Mouse (Mus musculus) urinary bladder, postnatal 25 days (tissue): ENCODE data around the gene Atf3.
A peak's percentile ranks its signal among the peaks of the same experiment; 100 is the strongest.

Experiments
- DNase-seq: peaks from one replicate; pipeline ENCODE4 v3.0.0; 2022; ENCODE audit warnings: low spot score

Gene Atf3

DNA sequence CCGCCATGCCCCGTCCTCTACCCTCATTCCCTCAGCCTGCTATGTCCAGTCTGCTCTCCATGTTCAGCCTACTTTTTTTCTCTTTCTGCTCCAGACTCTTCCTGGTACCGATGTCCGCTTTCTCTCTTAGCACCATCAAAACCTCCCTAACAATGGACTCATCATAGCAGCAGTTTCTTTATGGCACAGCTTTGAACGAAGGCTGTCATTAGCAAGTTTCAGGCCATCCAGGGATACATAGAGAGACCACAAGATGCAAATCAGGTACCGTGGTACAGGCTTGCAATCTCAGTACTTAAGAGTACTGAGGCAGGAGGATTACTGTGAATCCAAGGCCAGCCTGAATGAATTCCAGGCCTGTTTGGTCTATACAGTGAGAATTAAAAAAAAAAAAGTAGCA is 25.1 kb downstream of the Atf3 start:
- no peak for DNase-seq

DNA sequence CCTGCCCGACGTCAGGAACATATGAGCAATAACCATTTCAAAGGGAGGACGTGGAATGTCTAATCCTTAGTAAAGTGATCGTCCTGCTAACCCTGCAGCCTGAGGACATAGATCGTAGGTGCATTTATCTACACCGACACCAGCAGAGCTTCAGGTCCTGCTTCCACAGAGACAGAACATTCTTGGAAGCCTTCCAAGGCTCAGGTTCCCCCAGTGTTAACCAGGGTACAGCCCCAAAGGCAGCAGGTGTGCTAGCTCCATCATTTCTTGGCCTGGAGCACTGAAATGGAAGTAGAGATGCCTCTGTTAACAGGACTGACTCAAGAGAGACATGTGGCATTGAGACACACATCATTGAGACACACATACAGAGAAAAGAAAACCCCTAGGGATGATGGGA is 25.6 kb downstream of the Atf3 start:
- no peak for DNase-seq

DNA sequence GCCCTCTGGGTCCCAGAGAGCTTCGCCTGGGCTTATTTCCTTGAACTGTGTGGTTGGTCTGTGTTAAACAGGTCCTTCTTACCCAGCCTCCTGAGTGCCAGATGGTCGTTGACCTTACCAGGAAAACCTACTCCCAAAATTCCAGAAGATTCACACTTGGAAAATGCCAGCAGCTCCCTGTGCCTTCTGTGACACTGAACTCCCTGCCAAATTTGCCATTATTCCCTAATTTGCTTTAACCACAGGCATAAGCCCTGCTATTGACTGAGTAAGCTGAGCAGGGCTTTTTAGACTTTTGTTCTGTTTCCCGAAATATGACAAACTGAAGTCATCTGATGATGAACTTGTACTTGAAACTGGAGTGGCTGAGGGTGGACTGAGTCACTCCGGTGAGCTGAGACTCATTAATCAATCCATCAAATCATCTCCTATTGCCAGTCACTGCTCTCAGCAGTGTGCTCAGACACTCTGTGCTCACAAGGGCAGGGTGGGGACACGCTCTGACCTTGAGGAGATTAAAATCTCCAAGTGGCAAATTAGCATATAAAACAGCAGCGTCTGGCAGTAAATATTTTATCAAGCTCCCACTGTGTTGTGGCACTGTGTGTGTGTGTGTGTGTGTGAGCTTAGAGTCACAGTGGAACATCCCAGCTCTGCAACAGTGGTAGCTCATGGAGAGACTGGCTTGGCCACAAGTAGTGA is 28.0 kb downstream of the Atf3 start:
- DNase-seq, result no peak

DNA sequence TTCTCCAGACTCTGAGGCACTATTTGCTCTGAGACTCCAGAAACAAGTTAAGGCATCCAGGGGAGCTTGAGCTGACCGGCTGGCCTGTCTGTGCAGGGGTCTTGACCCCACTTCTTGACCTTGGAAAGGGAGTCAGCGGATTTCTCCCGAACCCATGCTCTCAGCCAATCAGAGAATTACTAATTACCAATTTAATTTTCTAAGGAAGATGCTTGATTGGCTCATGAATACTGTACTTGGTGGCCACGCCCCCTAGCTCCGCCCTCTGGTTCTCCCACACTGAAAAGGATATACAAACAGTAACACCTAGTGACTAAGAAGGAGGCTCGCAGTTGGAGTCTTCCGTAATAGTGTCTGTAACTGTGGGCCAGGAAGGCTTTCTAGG is 31.5 kb downstream of the Atf3 start:
- peak; percentile 55 for DNase-seq

DNA sequence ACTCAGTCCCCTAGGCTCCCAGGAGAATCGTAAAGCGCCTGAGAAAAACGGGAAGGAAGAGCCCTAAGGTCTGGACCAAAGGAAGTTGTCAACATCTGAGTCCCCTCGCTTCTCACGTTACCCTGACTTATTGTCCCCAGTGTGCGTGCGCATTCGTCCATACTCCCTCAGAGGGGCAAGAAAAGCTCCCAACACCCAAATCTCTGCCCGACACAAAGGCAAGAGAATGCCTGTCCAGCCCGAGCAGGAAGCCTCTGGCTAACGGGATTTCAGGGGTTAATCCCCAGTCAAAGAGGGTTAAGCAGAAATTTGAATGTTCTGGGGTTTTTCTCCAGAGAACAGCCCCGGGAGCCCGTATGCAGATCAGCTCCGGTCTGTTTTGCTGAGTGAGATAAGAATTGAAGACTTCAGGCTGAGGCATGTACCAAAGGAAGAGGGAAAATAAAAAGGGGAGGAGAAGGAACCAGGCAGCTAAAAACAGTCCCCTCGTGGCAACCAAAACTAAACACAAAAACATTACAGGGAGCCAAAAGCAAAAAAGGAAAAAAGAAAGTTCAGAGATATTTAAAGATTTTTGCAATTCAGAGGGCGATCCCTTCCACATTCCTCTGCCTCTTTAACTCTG is 32.0 kb downstream of the Atf3 start:
- DNase-seq, result peak; percentile 21

DNA sequence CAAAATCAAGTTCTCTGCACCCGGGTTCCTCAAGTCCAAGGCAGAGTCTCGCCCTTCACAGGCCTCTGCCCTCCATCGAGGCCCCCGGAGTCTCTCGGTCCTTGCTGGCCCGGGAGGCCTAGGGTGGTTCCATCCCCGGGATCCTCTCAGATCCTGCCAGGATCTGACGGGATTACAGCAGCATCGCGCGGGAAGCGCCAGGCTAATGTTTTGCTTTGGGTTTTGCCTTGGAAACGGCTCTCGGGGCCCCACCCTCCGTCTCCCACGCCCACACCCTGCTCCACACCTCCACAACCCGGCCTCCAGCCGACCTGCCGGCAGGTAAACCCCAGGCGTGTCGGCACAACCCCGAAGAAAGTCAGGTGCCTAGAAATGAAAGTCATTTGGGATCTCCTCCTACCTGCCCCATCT is 33.0 kb downstream of the Atf3 start:
- peak; percentile 45 for DNase-seq

DNA sequence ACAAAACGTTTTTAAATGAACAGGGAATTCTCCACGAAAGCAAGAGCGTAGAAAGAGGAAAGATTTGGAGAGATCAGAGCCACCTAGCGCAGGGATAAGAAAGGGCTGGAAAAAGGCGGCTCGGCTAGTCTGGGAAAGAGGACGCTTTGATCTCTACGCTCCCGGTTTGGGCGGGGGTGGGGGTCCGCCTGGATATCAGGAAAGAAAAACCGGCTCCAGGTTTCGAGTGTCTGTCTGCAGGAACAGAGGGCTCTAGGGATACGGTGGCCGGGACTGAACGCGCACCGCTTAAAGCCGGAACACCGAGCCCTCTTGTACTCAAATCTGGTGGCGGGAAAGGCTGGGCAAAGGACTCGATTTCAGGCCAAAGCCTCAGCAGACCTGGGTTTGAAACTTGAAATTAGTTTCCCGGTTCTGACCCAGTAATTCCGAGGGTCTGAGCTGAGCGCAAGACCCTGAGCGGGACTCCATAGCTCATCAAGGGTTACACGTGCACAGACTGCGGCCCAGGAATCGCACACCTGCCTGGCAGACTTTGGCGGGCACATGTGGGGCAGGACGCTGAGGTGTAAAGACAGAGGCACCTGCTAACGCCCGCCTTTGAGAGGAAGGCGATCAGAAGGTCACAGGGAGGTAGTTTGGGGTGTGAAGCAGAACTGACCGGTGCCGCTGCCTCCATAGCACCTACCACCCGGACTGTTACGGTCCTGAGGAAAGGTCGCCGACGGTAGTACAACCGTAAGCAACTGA is 33.6 kb downstream of the Atf3 start:
- DNase-seq, result no peak

DNA sequence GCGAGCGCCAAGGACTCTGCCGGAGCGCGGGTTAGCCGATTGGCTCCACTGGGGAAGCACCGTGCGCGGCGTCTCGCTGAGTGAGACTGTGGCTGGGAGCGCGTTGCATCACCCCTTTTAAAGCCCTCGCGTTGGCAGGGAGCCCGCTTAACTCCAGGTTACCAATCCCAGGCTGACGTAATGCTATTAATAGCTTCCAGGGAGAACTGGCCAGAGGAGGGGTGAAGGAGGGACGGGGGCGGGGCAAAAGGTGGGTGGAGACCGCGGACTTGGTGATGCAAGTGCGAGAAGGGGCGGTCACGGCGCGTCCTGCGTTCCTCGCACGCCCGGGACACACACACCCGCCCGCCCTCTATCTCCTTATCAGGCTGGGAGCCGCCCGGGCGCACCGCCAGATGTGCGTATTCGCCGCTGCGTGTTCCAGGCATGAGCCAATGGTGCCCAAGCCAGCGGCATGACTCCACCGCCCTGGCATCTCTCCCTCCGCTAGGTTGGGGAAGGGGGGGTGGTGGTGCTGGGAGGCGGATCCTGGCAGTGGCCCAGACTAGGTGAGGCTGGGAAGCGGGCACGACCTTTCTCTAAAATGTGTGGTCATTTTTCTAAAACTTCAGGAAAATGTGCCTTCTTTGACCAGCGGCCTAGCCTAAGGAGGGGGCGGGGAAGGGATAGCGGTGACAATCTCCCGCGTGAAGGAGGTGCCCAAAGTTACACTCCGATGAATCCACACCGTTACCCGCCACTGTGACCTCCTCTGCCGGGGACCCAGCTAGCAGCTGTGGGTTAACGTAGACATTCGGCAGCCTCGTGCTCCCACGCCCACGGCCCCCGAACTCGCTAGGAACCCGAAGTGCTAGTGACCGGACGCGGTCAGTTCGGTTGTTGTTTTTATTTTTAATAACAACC is 34.4 kb downstream of the Atf3 start:
- DNase-seq, result peak; percentile 97

DNA sequence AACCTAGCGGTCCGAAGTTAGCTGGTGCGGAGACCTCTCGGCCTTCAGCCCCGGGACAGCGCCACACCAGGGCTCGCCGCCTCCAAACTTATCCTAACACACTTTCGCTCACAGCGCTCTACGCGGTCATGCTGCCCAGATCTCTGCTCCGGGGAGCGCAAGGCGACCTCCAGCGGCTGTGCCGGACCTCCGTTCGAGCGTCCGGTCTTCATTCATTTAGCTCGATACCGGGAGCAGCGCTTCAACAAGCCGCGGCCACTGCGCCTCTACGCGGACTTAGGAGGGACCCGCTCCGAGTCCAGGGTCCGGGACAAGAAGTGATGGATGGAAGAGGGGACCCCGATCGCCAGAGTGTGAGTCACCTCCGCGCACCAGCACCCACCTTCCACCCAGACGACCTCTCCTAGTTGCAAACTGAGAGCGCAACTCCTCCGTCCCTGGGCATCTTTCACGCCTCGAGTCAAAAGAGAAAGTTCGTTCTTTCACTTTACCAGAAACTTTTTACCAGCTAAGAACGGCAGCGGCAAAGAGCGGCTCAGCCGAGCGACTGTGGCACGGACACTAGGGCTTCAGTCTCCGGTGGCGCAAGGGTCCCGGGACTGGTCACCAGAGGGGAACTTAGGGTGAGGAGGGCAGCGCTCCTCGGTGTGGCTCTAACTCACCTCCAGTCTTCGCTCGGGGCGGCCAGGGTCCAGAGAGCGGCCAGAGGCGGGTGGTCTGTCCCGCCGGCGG is 35.2 kb downstream of the Atf3 start:
- DNase-seq, result peak; percentile 48

DNA sequence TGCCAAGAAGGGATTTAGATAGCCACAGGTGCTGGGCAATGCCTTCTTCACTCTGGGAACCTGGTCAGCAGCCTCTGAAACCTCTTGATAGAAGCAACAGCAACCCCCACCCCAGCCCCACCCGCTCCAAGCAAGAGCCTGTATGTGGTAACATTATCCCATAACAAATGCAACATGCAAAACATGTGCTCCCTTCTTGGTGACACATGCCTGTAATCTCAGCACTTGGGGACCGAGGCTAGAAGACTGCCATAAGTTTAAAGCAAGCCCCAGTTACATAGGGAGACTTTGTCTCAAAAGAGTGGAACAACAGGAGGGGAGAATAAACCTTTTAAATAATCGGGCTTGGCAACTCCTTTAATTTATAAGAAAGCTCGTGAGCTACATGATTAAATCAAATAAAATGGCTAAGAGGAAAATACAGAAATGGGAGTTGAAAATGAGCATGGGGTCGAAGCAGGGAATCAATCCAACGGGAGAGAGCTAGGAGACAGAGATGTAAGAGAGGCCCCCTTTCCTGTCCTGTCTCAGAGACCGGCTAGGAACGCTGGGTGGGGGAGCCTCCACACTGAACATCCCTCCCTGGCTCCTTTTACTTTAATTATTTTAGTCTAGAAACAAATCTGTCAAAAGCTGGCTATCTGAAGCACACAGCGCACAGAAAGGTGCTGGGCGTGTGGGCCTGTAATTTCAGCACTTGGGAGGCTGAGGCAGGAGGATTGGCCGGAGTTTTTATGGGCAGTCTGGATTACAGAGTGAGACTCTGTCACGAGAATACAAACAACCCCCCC is 36.2 kb downstream of the Atf3 start:
- no peak for DNase-seq

DNA sequence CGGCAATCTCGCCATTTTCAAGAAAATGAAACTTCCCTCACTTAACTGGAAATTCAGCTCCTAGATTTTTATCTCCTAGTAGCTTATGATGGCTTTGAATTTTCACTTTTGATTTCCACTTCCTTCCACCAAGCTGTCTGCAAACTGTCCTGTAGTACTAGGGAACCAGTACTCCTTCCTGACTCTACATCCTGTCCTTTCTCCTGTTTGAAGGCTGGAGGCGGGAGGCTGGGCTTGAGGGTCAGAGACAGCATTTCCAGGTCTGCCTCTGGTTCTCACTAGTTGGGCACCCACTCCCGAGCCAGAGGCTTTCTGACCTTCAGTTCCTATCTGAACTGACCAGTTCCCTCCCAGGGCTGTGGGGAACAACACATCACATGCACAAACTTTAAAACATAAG is 37.4 kb downstream of the Atf3 start:
- no peak for DNase-seq

DNA sequence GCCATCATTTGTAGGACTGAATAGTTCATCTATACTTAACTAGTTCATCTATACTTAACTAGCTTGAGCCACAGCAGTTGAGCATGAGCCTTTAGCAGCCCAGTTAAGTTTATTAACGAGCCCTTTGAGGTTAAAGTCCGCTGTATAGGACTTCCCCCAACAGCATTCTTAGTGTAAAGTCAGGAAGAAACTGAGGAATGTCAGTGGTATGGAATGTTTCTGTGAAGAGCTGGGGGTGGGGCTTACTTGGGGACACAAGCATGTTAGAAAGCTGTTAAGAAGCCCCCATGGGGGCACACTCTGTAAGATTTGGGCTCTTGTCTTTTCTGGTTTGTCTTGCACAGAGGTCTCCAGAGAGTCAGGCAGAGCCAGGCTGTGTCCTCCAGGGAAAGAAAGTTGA is 38.0 kb downstream of the Atf3 start:
- no peak for DNase-seq

DNA sequence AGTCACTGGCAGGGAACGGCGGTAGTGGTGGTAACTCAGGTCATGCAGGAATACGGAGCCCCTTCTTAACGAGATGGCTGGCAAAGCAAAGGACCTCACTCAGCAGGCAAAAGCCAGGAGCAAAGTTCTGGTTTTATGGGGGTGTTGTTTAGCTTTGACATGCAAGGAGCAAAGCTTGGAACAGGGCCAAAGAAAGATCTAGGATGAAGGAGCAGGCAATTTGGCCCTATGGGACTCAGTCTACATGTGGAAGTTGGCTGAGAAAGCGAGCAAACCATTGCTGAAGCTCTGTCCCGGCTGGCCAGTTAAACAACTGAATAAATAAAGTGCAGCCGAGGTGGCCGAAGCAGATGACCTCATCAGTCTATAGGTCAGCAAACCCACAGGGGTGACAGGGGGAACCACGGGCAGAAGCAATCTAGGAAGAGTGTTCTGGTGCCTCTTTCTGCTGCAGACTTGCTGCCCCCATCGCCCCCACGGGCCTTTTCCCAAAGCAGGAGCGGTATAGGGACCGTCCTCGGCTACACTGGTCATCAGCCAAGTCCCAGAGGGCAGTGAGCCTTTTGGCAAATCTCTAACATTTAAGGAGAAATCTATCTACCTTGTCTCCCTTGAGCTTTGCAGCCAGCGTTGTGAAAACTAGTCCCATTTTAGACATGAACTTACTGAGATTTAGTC is 39.2 kb downstream of the Atf3 start:
- no peak for DNase-seq

DNA sequence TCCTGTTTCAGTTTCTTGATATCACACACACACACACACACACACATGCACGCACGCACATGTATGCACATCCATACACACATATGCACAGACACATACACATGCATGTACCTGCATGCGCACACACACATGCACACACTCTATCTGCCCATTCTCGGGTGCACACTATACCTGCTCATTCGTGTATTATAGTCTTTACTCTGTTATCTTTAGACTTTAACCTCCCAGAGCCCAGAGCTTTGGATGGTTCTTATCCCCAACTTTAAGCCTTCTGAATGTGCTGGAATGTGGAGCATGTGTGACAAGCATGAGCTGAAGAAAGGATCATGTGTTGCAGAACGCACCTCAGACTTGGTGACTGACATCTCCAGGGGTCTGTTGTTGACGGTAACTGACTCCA is 41.0 kb downstream of the Atf3 start:
- DNase-seq, result no peak

DNA sequence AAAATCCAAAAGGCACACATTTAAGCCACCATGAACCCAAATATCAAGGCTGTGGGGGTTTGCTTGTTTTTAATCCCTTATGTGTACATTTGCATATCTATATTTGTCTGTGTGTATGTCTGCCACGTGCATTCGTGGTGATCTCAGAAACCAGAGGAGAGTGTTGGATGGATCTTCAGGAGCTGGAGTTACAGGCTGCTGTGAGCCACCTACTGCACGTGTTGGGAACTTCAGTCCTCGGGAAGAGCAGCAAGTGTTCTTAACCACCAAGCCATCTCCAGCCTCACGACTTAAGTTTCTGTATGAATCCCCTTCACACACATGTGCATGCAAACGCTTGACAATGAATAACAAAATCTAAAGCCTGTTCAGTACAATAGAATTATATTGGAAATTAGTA is 45.4 kb downstream of the Atf3 start:
- no peak for DNase-seq

DNA sequence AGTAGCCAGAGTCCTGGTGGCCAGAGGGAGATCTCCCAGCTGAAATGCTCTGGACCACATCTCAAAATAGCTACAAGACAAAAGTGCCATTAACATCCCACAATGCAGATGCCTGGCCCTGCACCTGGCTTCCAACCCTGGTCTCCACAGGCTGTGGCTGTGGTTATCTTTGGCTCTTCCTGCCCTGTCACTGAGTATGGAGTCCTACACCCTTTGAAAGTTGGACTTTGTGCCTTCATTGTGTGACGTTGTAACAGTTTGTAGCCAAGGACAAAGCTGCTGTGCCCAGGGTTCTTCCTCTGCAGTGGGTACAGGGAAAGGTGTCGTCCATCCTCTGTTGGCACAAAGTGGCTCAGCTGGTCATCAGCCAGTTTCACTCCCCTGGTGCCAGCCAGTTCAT is 47.4 kb downstream of the Atf3 start:
- no peak for DNase-seq

DNA sequence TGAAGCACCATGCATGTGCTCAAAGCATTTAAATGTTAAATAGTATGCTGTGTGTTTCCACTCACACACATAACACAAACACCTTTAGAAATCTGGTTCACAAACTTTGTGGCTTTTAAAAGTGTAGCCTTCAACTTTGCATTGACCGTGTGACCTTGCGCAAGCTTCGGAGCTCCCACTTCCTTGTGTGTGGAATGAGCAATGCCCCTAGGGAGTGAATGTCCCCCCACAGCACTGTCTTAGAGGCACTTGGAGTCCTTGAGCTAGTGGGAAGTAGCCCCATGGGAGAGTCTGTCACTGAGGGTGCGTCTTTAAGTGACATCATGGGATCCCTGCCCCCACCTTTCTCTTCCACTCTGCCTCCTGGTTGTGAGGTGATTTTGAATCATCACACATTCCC is 51.6 kb downstream of the Atf3 start:
- no peak for DNase-seq

DNA sequence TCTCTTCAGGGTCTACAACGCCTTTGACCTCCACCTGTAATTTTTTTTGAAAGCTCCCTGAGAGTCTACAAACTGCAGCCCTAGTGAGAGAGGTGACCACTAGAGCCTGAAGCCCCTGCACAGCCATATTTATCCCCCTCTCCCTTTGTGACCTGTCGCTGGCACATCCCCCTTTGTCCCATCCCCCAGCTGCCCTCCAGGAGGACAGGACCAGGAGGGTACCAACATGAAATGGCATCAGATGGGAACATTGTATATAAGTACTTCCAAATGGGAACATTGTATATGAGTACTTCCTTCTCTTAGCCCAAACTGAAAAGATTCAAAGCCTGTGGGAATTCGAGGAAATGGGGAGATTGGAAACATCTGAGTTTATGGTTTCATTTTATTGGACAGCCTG is 53.1 kb downstream of the Atf3 start, which contains the start of gene Fam71a:
Fam71a (minus strand) TSS at position 101 of the 400 bp plus-strand sequence.
- DNase-seq, result no peak

DNA sequence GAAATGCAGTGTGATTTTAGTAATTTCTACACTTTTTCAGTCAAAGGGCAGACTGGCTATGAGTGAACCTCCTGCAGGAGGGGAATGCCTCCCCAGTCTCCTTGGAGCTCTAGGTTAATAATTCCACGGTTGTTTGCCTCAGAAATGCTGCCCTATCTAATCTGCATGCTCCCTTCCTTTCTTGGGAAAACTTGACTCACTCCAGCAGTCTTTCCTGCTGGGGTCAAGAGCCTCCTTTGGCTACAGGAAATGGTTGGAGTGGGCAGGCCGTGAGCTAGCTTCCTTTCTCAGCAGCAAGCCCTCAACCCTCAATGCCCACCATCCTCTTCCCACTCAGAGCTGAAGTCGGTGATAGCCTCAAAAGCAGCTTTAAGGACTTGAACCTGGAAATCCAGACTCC is 63.5 kb downstream of the Atf3 start:
- no peak for DNase-seq

DNA sequence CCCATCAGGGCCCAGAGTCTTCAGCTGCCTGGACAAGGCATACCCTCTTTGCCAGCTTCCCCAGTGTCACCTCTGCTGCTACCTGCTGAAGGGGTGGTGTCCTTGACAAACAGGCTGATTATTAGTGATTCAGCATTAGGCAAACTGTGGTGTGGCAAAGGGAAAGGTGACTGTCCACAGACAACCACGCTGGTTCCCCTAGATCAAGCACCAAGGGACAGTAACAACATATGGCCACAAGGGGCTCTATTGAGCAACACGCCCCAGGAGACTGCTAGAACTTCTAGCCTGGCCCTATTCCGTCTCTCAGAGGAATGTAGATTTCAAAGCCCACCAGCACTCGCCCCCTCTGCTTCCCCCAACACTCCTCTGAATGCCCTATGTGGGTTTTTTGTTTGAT is 64.8 kb downstream of the Atf3 start:
- DNase-seq, result peak; percentile 41
